Mouse (Mus musculus) lung, postnatal 36 days (tissue): ENCODE data around the gene Spint5.
"Not testable (repeated sequence)": the region's sequence is repeated elsewhere in the genome, so short reads cannot be mapped to it uniquely, and the experiment has no call there.

ENCODE experiments used
- DNase-seq: peaks from one replicate; pipeline ENCODE4 v3.0.0; 2022; ENCODE audit warnings: mixed read lengths

Gene Spint5

GRCm38 (mm10) chr2:164715005-164715404 lies at the start of gene Spint5:
Gene Spint5 (plus strand): TSS chr2:164715305.
- no peak for DNase-seq

- DNase-seq: no peak
These were observed 44.8 kb upstream of the Spint5 start for GRCm38 (mm10) chr2:164670261-164670660.

- DNase-seq: no peak
These were observed 44.2 kb upstream of the Spint5 start for GRCm38 (mm10) chr2:164670938-164671337.

- no peak for DNase-seq
These were observed 41.1 kb upstream of the Spint5 start, which contains the start of gene Wfdc11 for GRCm38 (mm10) chr2:164673987-164674386. Gene Wfdc11 (minus strand): TSS chr2:164674087.

- no peak for DNase-seq
These were observed 39.0 kb upstream of the Spint5 start for GRCm38 (mm10) chr2:164676103-164676502.

- DNase-seq: peak; percentile 8
These were observed 38.0 kb upstream of the Spint5 start for GRCm38 (mm10) chr2:164676916-164677685.

- peak; percentile 91 for DNase-seq
These were observed 36.1 kb upstream of the Spint5 start for GRCm38 (mm10) chr2:164678848-164679625.

GRCm38 (mm10) chr2:164679906-164680305 lies 35.2 kb upstream of the Spint5 start:
- peak; percentile 70 for DNase-seq

- DNase-seq: no peak
These were observed 30.3 kb upstream of the Spint5 start, which contains the start of gene Wfdc13 for GRCm38 (mm10) chr2:164684807-164685206. Gene Wfdc13 (plus strand): TSS chr2:164685107.

GRCm38 (mm10) chr2:164698201-164698600 lies 16.9 kb upstream of the Spint5 start, which contains the start of gene Spint4:
Gene Spint4 (plus strand): TSS chr2:164698501.
- no peak for DNase-seq

- DNase-seq: no peak
These were observed 14.1 kb upstream of the Spint5 start for GRCm38 (mm10) chr2:164700959-164701358.

GRCm38 (mm10) chr2:164701761-164702160 lies 13.3 kb upstream of the Spint5 start:
- no peak for DNase-seq

- no peak for DNase-seq
These were observed 10.9 kb upstream of the Spint5 start for GRCm38 (mm10) chr2:164704235-164704634.

GRCm38 (mm10) chr2:164705328-164705727 lies 9.8 kb upstream of the Spint5 start:
- DNase-seq: no peak

- DNase-seq: no peak
These were observed 9.1 kb upstream of the Spint5 start for GRCm38 (mm10) chr2:164705991-164706390.

GRCm38 (mm10) chr2:164716194-164716786 lies 1.2 kb downstream of the Spint5 start:
- not testable (repeated sequence) for DNase-seq

GRCm38 (mm10) chr2:164723276-164723675 lies 8.2 kb downstream of the Spint5 start:
- DNase-seq: no peak

GRCm38 (mm10) chr2:164725895-164726619 lies 11.0 kb downstream of the Spint5 start:
- DNase-seq: peak; percentile 85

- DNase-seq: no peak
These were observed 16.6 kb downstream of the Spint5 start for GRCm38 (mm10) chr2:164731719-164732118.

GRCm38 (mm10) chr2:164733259-164733658 lies 18.2 kb downstream of the Spint5 start:
- DNase-seq: no peak

GRCm38 (mm10) chr2:164734839-164735238 lies 19.7 kb downstream of the Spint5 start:
- DNase-seq: no peak

- DNase-seq: no peak
These were observed 20.3 kb downstream of the Spint5 start for GRCm38 (mm10) chr2:164735446-164735845.
